Mouse (Mus musculus): ENCODE measurements around the gene Tent5c. TPM values are rescaled to one million over a fixed set of nuclear protein-coding genes. Genes with fewer than 3 reads are reported as not detected.
A peak's percentile ranks its signal among the peaks of the same experiment; 100 is the strongest.

Gene Tent5c
- 4.1 and 5.7 TPM in 2 replicates for polyA plus RNA-seq (2016; fragmentation: Nextera tagmentation; extraction: Ambion mirVana)

DNA sequence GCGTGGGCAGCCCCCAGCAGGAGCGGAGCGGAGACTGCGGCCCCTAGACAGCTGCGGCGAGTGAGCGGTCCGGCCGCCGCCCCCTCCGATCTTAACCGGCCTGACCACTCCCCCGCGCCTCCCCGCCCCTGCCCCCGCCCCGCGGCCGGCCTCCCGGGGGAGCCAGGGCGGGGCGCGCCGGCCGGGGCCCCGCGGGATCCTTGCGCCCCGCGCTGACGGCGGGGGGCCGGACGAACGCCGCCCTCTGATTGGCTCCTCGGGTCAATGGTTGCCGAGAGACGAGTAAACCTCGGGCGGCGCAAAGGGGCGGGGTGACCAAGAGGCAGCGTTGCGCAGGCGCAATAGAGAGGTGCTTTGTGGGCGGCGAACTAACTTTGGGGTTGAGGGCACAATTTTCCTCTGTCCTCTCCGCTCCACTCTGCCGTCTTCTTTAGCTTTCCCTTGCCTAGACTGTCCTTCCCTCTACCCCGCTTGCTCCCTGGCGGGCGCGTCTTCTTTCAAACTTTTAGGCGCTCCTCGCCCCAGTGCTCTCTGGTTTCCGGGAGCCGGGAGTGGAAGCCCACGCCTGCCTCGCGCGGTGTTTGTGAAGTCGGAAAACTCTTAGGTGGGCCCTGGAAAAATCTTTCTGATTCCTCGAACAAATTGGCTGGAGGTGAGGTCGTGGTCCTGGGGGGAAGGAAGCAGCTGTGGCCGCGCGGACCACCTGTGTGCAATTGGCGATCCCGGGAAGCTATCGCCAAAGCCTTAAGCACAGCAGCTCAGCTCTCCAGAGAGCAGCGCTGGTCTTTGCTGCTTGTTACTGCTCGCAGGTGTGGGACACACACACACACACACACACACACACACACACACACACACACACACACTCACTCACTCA lies at the start of gene Tent5c:
Tent5c (minus strand) TSS at position 192 of the 877 bp plus-strand sequence.
- WGBS, result under 1% methylated on average over 51 of the region's 73 CpGs
- peak within 1 kb of the TSS; percentile 62 for H3K4me3 ChIP-seq
- H3K27ac ChIP-seq, result no peak within 1 kb of the TSS
- H3K9me3 ChIP-seq, result no peaks in the 10 kb centered on the region
- H3K9ac ChIP-seq, result peak within 1 kb of the TSS; percentile 55
- H3K4me1 ChIP-seq, result peaks cover 15% of the 10 kb centered on the region; the same call in 1 of the 2 replicates
- ATAC-seq (ENCODE audit: low FRiP score, low read depth), result peak; percentile 90
- peaks cover 38% of the 10 kb centered on the region for H3K27me3 ChIP-seq (replicated peaks)
- no peaks in the 10 kb centered on the region for H3K36me3 ChIP-seq
- H3K4me2 ChIP-seq (replicated peaks), result peak within 1 kb of the TSS; percentile 99

- 97% methylated on average over 2 of the region's 2 CpGs for WGBS
- Histone ChIP-seq H3K36me3 (no peaks in the 10 kb centered on the region), H3K4me2 (replicated peaks) (no peak overlapping the region), H3K4me1 (no peaks in the 10 kb centered on the region), H3K4me3 (no peak overlapping the region), H3K9ac (no peak overlapping the region), H3K9me3 (no peaks in the 10 kb centered on the region), H3K27ac (no peak overlapping the region), H3K27me3 (replicated peaks) (no peaks in the 10 kb centered on the region)
- ATAC-seq (ENCODE audit: low FRiP score, low read depth), result no peak
Measured at GRCm38 (mm10) chr3:100536686-100537085, 47.6 kb upstream of the Tent5c start.

GRCm38 (mm10) chr3:100535902-100536301 lies 46.8 kb upstream of the Tent5c start:
- H3K36me3 ChIP-seq, result no peaks in the 10 kb centered on the region
- H3K4me1 ChIP-seq, result no peaks in the 10 kb centered on the region
- H3K9ac ChIP-seq, result no peak overlapping the region
- no peak for ATAC-seq (ENCODE audit: low FRiP score, low read depth)
- whole genome bisulfite sequencing, result 61% methylated on average over 4 of the region's 4 CpGs
- no peak overlapping the region for H3K4me3 ChIP-seq
- H3K27me3 ChIP-seq (replicated peaks), result no peaks in the 10 kb centered on the region
- H3K4me2 ChIP-seq (replicated peaks), result no peak overlapping the region
- H3K9me3 ChIP-seq, result no peaks in the 10 kb centered on the region
- H3K27ac ChIP-seq, result no peak overlapping the region

GRCm38 (mm10) chr3:100535298-100535697 lies 46.2 kb upstream of the Tent5c start:
- H3K4me1 ChIP-seq, result no peaks in the 10 kb centered on the region
- ATAC-seq (ENCODE audit: low FRiP score, low read depth), result no peak
- no peaks in the 10 kb centered on the region for H3K27me3 ChIP-seq (replicated peaks)
- no peaks in the 10 kb centered on the region for H3K36me3 ChIP-seq
- no peak overlapping the region for H3K9ac ChIP-seq
- H3K4me3 ChIP-seq, result no peak overlapping the region
- no peak overlapping the region for H3K4me2 ChIP-seq (replicated peaks)
- H3K9me3 ChIP-seq, result no peaks in the 10 kb centered on the region
- H3K27ac ChIP-seq, result no peak overlapping the region
- WGBS, result 74% methylated on average over 3 of the region's 3 CpGs

DNA sequence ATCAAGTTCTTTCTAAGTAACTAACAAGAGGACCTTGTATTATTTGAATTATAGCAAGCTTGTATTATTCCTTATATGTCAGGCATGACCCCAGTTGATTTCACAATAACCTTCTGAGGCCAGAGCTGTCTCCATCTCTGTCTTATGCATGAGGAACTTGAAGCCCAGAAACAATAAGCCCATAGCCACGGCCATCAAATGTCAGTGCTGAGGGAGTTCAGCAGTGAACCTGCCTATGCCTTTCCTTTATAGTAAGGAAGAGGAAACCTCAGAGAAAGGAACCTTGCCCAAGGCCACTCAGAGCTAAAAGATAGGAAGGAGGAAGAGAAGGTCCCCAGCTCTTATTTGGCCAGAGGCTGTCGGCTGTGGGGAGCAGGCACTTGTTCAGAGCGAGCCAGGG lies 45.3 kb upstream of the Tent5c start:
- no peaks in the 10 kb centered on the region for H3K36me3 ChIP-seq
- H3K27me3 ChIP-seq (replicated peaks), result no peaks in the 10 kb centered on the region
- WGBS, result 86% methylated on average over 3 of the region's 3 CpGs
- H3K4me3 ChIP-seq, result no peak overlapping the region
- ATAC-seq (ENCODE audit: low FRiP score, low read depth), result no peak
- no peak overlapping the region for H3K4me2 ChIP-seq (replicated peaks)
- no peak overlapping the region for H3K9ac ChIP-seq
- H3K9me3 ChIP-seq, result no peaks in the 10 kb centered on the region
- H3K4me1 ChIP-seq, result no peaks in the 10 kb centered on the region
- no peak overlapping the region for H3K27ac ChIP-seq

DNA sequence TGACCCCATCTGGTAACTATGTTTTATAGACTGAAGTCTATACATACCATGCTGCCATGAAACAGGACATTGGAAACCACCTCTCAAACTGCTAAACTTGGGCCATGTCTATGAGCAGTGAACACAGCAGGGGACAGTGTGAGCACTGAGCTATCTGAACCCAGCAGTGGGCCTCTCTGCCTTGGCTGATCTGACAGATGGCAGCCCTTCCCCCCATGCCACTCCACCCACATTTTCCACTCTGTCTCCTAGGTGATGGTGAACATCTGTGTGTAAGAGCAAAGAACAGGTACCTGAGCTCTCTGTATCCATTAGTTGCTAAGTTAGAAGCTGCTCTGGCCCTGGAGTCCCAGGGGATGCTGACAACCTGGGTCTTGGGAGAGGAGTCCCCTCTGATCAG lies 44.3 kb upstream of the Tent5c start:
- Histone ChIP-seq H3K27me3 (replicated peaks) (no peaks in the 10 kb centered on the region), H3K36me3 (no peaks in the 10 kb centered on the region), H3K9me3 (no peaks in the 10 kb centered on the region), H3K4me1 (no peaks in the 10 kb centered on the region), H3K9ac (no peak overlapping the region), H3K4me2 (replicated peaks) (no peak overlapping the region), H3K27ac (no peak overlapping the region), H3K4me3 (no peak overlapping the region)
- ATAC-seq (ENCODE audit: low FRiP score, low read depth), result no peak

GRCm38 (mm10) chr3:100530919-100531318 lies 41.8 kb upstream of the Tent5c start:
- no peaks in the 10 kb centered on the region for H3K9me3 ChIP-seq
- no peak overlapping the region for H3K4me2 ChIP-seq (replicated peaks)
- H3K27ac ChIP-seq, result no peak overlapping the region
- no peaks in the 10 kb centered on the region for H3K27me3 ChIP-seq (replicated peaks)
- no peak for ATAC-seq (ENCODE audit: low FRiP score, low read depth)
- no peaks in the 10 kb centered on the region for H3K4me1 ChIP-seq
- no peak overlapping the region for H3K4me3 ChIP-seq
- WGBS, result 92% methylated on average over 5 of the region's 5 CpGs
- no peaks in the 10 kb centered on the region for H3K36me3 ChIP-seq
- H3K9ac ChIP-seq, result no peak overlapping the region

- ATAC-seq (ENCODE audit: low FRiP score, low read depth), result no peak
- H3K9ac ChIP-seq, result no peak overlapping the region
- no peaks in the 10 kb centered on the region for H3K36me3 ChIP-seq
- WGBS, result 86% methylated on average over 7 of the region's 7 CpGs
- no peak overlapping the region for H3K4me3 ChIP-seq
- H3K27me3 ChIP-seq (replicated peaks), result no peaks in the 10 kb centered on the region
- H3K4me1 ChIP-seq, result no peaks in the 10 kb centered on the region
- no peaks in the 10 kb centered on the region for H3K9me3 ChIP-seq
- no peak overlapping the region for H3K27ac ChIP-seq
- no peak overlapping the region for H3K4me2 ChIP-seq (replicated peaks)
Measured at GRCm38 (mm10) chr3:100530244-100530788, 41.2 kb upstream of the Tent5c start.

DNA sequence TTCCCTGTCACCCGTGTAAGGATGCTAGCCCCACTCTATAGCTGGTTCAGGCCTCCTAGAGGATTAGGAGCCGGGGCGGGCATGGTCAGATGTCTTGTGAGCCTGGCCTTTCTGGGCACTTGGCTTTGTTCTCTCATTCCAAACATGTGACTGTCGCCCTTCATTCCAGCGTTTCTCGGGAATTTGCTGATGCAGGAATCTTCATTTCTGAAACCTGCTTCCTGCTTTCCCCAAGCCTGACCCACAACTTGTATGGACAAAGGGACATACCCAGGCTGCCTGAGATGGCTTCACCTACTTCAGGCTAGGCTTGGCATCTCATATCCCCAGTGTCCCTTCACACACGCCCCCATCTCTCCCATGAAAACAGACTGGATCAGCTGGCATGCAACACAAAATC lies 33.5 kb upstream of the Tent5c start:
- ATAC-seq (ENCODE audit: low FRiP score, low read depth), result no peak
- Histone ChIP-seq H3K4me1 (no peaks in the 10 kb centered on the region), H3K9ac (no peak overlapping the region), H3K4me3 (no peak overlapping the region), H3K36me3 (no peaks in the 10 kb centered on the region), H3K4me2 (replicated peaks) (no peak overlapping the region), H3K27ac (no peak overlapping the region), H3K9me3 (no peaks in the 10 kb centered on the region), H3K27me3 (replicated peaks) (no peaks in the 10 kb centered on the region)
- 88% methylated on average over 7 of the region's 7 CpGs for WGBS

DNA sequence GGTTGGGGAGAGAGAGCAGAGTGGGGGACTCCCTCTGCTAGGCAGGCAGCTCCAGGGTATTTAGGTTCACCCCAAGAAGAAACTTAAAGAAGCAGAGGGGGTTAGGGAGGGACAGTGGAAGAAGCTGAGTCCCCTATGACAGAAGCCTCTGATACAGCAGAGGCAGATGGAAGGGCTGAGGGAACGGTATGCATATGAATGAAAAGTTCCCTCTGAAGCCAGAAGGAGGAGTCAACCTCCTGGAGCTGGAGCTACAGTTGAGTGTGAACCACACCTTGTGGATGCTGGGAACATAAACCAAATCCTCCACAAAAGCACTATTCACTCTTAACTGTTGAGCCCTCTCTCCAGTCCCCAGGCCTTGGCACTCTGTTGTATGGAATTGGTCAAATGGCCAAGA lies 32.5 kb upstream of the Tent5c start:
- ATAC-seq (ENCODE audit: low FRiP score, low read depth), result no peak
- Histone ChIP-seq H3K36me3 (no peaks in the 10 kb centered on the region), H3K27ac (no peak overlapping the region), H3K27me3 (replicated peaks) (no peaks in the 10 kb centered on the region), H3K4me3 (no peak overlapping the region), H3K9me3 (no peaks in the 10 kb centered on the region), H3K9ac (no peak overlapping the region), H3K4me2 (replicated peaks) (no peak overlapping the region), H3K4me1 (no peaks in the 10 kb centered on the region)
- WGBS, result 32% methylated on average over 1 of the region's 1 CpGs

GRCm38 (mm10) chr3:100515754-100516141 lies 26.6 kb upstream of the Tent5c start:
- Histone ChIP-seq H3K4me3 (no peak overlapping the region), H3K4me1 (no peaks in the 10 kb centered on the region), H3K27me3 (replicated peaks) (no peaks in the 10 kb centered on the region), H3K36me3 (no peaks in the 10 kb centered on the region), H3K4me2 (replicated peaks) (no peak overlapping the region), H3K9ac (no peak overlapping the region), H3K27ac (no peak overlapping the region), H3K9me3 (no peaks in the 10 kb centered on the region)
- no peak for ATAC-seq (ENCODE audit: low FRiP score, low read depth)
- WGBS, result 91% methylated on average over 5 of the region's 5 CpGs

- H3K4me1 ChIP-seq, result no peaks in the 10 kb centered on the region
- no peak overlapping the region for H3K4me3 ChIP-seq
- no peaks in the 10 kb centered on the region for H3K27me3 ChIP-seq (replicated peaks)
- WGBS, result 81% methylated on average over 8 of the region's 8 CpGs
- H3K36me3 ChIP-seq, result no peaks in the 10 kb centered on the region
- H3K27ac ChIP-seq, result no peak overlapping the region
- no peak overlapping the region for H3K4me2 ChIP-seq (replicated peaks)
- H3K9me3 ChIP-seq, result no peaks in the 10 kb centered on the region
- no peak for ATAC-seq (ENCODE audit: low FRiP score, low read depth)
- H3K9ac ChIP-seq, result no peak overlapping the region
Measured at GRCm38 (mm10) chr3:100515093-100515753, 26.1 kb upstream of the Tent5c start.

Data from neural tube, embryonic 12.5 days (tissue).